Mouse (Mus musculus) urinary bladder, postnatal 14 days (tissue): ENCODE data around the gene Cryba4.

ENCODE experiments used
- DNase-seq: peaks from one replicate; pipeline ENCODE4 v3.0.0; 2021; ENCODE audit warnings: low spot score

The Cryba4 gene

GRCm38 (mm10) chr5:112252400-112252799, at the start of gene Cryba4:
Gene Cryba4, minus strand, starts transcription at chr5:112252518.
- no peak for DNase-seq

- no peak for DNase-seq
Measured at GRCm38 (mm10) chr5:112301694-112302093, 49.4 kb upstream of the Cryba4 start.

- DNase-seq = no peak
Measured at GRCm38 (mm10) chr5:112300721-112301308, 48.5 kb upstream of the Cryba4 start.

GRCm38 (mm10) chr5:112300112-112300511, 47.8 kb upstream of the Cryba4 start:
- DNase-seq = no peak

- no peak for DNase-seq
Measured at GRCm38 (mm10) chr5:112299399-112299798, 47.1 kb upstream of the Cryba4 start.

GRCm38 (mm10) chr5:112298226-112298988, 46.1 kb upstream of the Cryba4 start:
- no peak for DNase-seq

- no peak for DNase-seq
Measured at GRCm38 (mm10) chr5:112297257-112297656, 44.9 kb upstream of the Cryba4 start.

GRCm38 (mm10) chr5:112296404-112297181, 44.3 kb upstream of the Cryba4 start:
- no peak for DNase-seq

GRCm38 (mm10) chr5:112295564-112295963, 43.2 kb upstream of the Cryba4 start:
- DNase-seq = no peak

GRCm38 (mm10) chr5:112295162-112295561, 42.8 kb upstream of the Cryba4 start:
- DNase-seq = no peak

GRCm38 (mm10) chr5:112294696-112295095, 42.4 kb upstream of the Cryba4 start:
- no peak for DNase-seq

GRCm38 (mm10) chr5:112293800-112294199, 41.5 kb upstream of the Cryba4 start:
- DNase-seq = no peak

GRCm38 (mm10) chr5:112292343-112292980, 40.1 kb upstream of the Cryba4 start:
- DNase-seq = no peak

- DNase-seq = no peak
Measured at GRCm38 (mm10) chr5:112291866-112292265, 39.5 kb upstream of the Cryba4 start.

GRCm38 (mm10) chr5:112290536-112290880, 38.2 kb upstream of the Cryba4 start:
- DNase-seq = no peak

GRCm38 (mm10) chr5:112289819-112290535, 37.7 kb upstream of the Cryba4 start:
- DNase-seq = peak; percentile 25

GRCm38 (mm10) chr5:112289236-112289635, 36.9 kb upstream of the Cryba4 start:
- no peak for DNase-seq

GRCm38 (mm10) chr5:112288193-112289141, 36.1 kb upstream of the Cryba4 start:
- no peak for DNase-seq

- DNase-seq = no peak
Measured at GRCm38 (mm10) chr5:112287652-112288051, 35.3 kb upstream of the Cryba4 start.

GRCm38 (mm10) chr5:112286984-112287641, 34.8 kb upstream of the Cryba4 start:
- DNase-seq = no peak
